Mouse (Mus musculus) urinary bladder, adult 2 months (tissue): Measurements from ENCODE around the gene Gm10639. TPM values are rescaled to one million over a fixed set of nuclear protein-coding genes. Genes with fewer than 3 reads are reported as not detected.
"Not testable (repeated sequence)": the region's sequence is repeated elsewhere in the genome, so short reads cannot be mapped to it uniquely, and the experiment has no call there.

Experiments
- DNase-seq: peaks from one replicate; pipeline ENCODE4 v3.0.0; 2022; ENCODE audit warnings: low spot score
- polyA plus RNA-seq: library from polyadenylated mRNA; depleted of rRNA; stranded (reverse); fragments of >200 nt; gene quantifications from 2 replicates; pipeline ENCODE4 v1.2.3, GENCODE M21; 2012; rRNA removed

Gene Gm10639
- polyA plus RNA-seq, result 0.28 and 0.44 TPM in 2 replicates

- not testable (repeated sequence) for DNase-seq
Measured at GRCm38 (mm10) chr9:78289723-78290122, at the start of gene Gm10639. Gm10639 (plus strand) TSS chr9:78289923.

- DNase-seq, result not testable (repeated sequence)
Measured at GRCm38 (mm10) chr9:78255683-78256470, 33.8 kb upstream of the Gm10639 start.

DNA sequence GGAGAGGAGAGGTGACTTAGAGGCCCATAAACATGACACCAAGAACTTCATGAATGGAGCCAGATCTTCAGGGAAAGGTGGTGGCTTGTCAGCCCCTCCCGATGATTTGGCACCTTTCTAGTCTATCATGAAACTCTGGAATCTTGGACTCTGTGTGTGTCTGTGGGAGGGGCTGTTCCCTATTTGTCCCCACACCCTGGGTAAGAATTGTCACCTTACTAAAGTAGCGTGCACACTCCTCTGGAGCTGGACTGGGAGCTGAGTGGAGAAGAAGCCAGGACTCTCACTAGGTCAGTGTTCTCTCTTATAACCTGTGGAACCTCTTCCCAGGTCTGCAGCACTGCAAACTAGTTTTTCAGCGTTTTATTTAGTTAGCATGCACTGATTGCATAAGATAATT lies 32.8 kb upstream of the Gm10639 start, which contains the start of gene Gm3776:
Gm3776 (plus strand) TSS at position 216 of the 400 bp plus-strand sequence.
- not testable (repeated sequence) for DNase-seq

GRCm38 (mm10) chr9:78259688-78260087 lies 30.0 kb upstream of the Gm10639 start:
- peak; percentile 29 for DNase-seq

GRCm38 (mm10) chr9:78270945-78271344 lies 18.8 kb upstream of the Gm10639 start:
- not testable (repeated sequence) for DNase-seq

DNA sequence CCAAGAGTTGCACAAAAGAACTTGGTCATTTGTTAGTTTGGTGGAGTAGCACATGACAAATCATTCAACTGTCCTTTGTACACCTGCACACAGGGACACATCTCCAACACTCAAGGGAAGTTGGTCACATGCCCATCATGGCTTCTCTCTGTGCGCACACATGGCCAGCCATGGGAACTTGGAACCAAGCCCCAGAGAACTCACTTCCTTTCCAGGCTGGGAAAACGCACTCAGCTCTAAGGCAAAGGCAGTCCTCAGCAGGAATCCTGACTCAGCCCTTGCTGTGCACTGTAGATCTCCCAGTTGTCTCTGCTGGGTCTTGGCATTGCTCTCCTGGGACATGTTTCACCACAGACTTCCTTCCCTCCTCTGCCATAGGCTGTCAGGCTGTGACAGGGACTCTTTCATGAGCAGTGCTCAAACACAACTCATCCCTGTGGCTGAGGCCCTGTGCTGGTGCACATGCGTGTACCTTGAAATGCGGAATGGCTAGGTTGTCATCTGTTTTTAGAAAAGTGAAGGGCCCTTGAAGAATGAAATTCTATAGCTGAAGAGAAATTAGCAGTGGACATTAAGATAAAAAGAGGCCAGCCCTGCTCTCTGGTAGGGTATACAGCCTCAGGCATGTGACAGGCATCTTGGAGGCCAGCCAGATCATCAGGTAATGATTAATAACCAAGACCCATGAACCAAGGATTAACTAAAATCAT lies 7.6 kb upstream of the Gm10639 start:
- DNase-seq, result not testable (repeated sequence)

DNA sequence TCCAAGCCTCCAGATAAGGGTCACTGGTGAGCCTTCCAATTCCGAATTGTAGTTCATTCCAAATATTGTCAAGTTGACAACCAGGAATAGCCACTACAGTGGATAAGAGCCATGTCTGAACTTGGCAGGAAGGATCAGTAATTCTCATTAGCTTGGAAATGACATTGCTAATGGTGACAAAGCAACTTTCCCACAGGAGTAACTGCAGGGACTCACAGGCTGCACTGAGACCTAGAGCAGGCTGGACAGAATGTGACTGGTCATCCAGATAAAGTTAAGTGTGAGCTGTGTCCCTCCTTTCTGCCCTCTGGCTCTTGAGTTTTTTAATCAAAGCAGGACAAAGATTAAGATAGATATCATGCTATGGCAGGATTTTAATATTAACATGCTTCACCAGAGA lies 660 bp upstream of the Gm10639 start:
- not testable (repeated sequence) for DNase-seq

GRCm38 (mm10) chr9:78292462-78292861 lies 2.7 kb downstream of the Gm10639 start:
- DNase-seq, result not testable (repeated sequence)

- DNase-seq, result not testable (repeated sequence)
Measured at GRCm38 (mm10) chr9:78293683-78294082, 4.0 kb downstream of the Gm10639 start.

- not testable (repeated sequence) for DNase-seq
Measured at GRCm38 (mm10) chr9:78294781-78295180, 5.1 kb downstream of the Gm10639 start.

GRCm38 (mm10) chr9:78296089-78296488 lies 6.4 kb downstream of the Gm10639 start:
- DNase-seq, result peak; percentile 29

DNA sequence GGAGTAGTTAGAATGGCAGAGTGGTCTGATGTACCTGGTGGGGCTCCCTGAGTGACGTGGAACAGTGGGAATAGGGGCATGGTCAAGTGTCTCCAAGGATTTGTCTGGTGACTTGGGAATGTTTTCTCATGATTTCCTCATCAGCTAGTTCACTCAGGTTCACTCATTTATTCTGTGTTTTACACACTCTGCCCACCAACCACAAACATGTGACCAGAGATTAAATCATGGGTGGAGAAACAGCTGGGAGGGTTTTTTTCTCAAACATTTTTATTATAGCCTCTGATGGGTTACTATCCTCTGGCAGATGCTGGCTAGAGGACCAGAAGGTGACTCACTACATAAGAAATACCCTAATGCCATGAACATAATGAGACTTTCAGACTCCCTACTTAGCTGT lies 8.5 kb downstream of the Gm10639 start:
- DNase-seq, result no peak

DNA sequence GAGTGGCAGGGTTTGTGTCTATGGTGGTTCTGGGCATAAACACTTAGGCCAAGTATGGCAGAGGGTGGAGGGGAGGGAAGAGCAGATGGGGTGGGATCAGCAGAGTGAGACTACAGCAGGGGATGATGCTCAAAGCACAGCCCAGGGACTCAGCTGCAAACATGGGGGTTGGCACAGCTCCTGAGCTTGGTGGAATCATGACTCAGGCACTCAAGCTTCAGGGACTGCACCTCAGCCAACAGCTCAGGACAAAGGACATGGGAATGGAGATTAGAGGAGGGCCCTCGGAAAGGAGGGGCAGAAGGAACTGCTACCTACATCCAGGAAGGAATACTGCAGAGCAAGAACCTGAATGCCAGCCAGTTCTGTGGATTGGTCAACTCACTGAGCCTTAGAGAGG lies 9.4 kb downstream of the Gm10639 start:
- DNase-seq, result not testable (repeated sequence)

DNA sequence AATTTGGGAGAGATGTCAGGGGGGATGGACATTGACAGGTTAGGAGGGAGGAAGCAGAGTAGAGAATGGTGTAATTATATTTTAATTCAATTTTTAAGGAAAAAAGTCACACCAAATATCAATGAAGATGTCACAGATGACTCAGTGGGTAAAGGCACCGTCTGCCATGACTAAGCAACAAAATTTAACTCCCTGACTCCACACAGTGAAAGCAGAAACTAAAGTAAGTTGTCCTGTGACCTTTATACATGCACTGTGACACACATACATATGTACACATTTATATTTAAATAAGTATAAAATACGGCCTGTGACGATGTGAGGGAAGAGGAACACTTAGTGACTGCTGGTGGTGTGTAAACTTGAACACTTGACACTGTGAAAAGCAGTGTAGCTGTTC lies 18.4 kb downstream of the Gm10639 start:
- not testable (repeated sequence) for DNase-seq

GRCm38 (mm10) chr9:78314696-78315095 lies 25.0 kb downstream of the Gm10639 start, which contains the start of gene Omt2a:
Omt2a (minus strand) TSS chr9:78314796.
- DNase-seq, result no peak

DNA sequence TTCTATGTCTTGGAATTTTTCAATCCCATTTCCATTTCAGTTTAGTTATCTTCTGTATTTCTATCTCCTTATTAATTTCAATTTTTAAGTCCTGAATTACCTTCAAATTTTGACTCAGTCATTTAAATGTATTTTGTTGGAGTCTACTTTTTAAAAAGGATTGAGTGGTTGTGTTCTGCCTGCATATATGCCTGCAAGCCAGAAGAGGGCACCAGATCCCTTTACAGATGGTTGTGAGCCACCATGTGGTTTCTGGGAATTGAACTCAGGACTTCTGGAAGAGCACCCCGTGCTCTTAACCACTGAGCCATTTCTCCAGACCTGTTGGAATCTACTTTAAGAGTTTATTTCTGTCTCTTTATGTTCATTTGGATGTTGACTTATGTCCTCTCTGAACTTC lies 29.8 kb downstream of the Gm10639 start:
- no peak for DNase-seq

GRCm38 (mm10) chr9:78327289-78327688 lies 37.6 kb downstream of the Gm10639 start, which contains the start of gene Omt2b:
Omt2b (plus strand) TSS chr9:78327589.
- DNase-seq, result not testable (repeated sequence)

DNA sequence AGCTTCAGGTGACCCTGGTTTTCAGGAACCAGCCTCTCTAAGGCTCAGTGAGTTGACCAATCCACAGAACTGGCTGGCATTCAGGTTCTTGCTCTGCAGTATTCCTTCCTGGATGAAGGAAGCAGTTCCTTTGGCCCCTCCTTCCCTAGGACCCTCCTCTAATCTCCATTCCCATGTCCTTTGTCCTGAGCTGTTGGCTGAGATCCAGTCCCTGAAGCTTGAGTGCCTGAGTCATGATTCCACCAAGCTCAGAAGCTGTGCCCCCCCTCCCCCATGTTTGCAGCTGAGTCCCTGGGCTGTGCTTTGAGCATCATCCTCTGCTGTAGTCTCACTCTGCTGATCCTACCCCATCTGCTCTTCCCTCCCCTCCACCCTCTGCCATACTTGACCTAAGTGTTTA lies 47.3 kb downstream of the Gm10639 start:
- not testable (repeated sequence) for DNase-seq

DNA sequence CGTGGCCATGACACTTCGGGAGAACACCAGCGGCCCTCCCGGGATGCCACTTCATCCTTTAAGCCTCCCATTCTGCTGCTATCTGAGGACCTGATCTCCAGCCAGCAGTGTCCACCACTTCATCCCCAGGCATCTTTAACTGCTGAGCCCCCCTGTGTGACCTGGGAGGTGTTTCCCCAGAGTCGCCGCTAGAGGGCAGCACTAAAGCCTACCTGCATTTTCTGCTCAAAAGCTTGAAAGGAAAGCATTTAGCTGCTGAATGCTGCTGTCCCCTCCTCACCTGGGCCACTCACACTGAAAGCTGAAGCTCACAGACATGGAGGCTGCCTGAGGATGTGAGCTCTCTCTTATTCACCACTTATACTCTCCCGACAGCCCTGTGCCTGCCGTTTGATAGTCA lies 50.6 kb downstream of the Gm10639 start:
- DNase-seq, result peak; percentile 35

- not testable (repeated sequence) for DNase-seq
Measured at GRCm38 (mm10) chr9:78342494-78342893, 52.8 kb downstream of the Gm10639 start.

- not testable (repeated sequence) for DNase-seq
Measured at GRCm38 (mm10) chr9:78343055-78343454, 53.3 kb downstream of the Gm10639 start.

DNA sequence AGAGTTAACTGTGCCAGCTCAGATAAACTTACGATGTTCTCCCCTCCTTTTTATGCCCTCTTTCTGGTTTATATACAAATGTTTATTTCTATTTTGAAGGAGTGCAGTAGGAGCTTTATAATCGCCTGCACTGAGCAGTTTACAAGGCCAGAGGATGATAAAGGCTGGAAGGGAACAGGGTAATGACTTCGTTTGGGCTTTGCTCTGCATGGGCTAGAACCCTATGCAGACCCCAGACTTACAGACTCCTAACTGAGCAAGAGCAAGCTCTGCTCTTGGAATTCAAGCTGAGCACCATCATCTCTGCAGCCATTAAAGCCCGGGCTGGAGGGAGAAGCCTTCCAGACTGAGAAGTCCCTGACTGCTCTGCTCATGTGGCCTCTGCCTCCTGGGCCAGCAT lies 55.5 kb downstream of the Gm10639 start:
- not testable (repeated sequence) for DNase-seq

GRCm38 (mm10) chr9:78347004-78347403 lies 57.3 kb downstream of the Gm10639 start:
- DNase-seq, result no peak
